Mouse (Mus musculus): ENCODE measurements at regions not wholly inside any gene's neighbourhood (a gene's known extent, or its start where the extent isn't known, plus 50 kb on each side); places are given as distances from the start of the nearest gene placed in this dataset.

DNA sequence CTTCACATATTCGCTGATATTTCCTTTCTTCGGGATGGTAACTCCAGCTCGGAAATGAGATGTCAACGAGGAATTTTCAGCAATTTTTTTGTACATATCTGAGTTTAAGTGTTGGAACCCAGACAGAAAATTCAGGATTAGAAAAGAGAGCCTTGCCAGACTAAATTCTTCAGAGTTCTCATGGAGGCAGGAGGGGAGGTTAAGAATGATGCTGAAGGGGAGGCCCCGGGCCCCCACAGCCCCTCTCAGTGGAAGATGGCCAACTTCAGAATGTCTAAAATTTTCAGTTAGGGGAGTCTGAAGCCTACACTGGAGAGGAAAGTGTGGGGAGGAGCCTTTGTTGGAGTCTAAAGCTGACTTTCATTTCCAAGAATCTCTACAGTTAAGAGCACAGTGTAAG lies 184.8 kb downstream of the Lpin1 start:
- no peak overlapping the region for H3K9ac ChIP-seq (ENCODE audit: insufficient read depth, low read depth, low read length, poor library complexity, severe bottlenecking)
- in situ Hi-C loops (cut with MboI; ENCODE audit: low sequenced_read_pairs in 2 of 2, unreplicated experiment in 2 of 2) = no loop called here
- no peaks in the 10 kb centered on the region for H3K9me3 ChIP-seq (ENCODE audit: control insufficient read depth, insufficient read depth, low read depth, low read length)
- no peak for DNase-seq (ENCODE audit: low read depth, low spot score)
- H3K36me3 ChIP-seq (ENCODE audit: control insufficient read depth, insufficient read depth, low read length, poor library complexity, severe bottlenecking) = no peaks in the 10 kb centered on the region
- no peaks in the 10 kb centered on the region for H3K4me1 ChIP-seq (ENCODE audit: control insufficient read depth in 2 of 2, insufficient read depth in 2 of 2, low read length in 2 of 2, poor library complexity in 1 of 2)
- H3K27ac ChIP-seq (ENCODE audit: insufficient read depth, low read depth, low read length, poor library complexity, severe bottlenecking) = no peak overlapping the region
- TF ChIP-seq ZNF384 (IDR thresholded peaks at IDR 0.05; ENCODE audit: low read depth, low read length) = no peak
- H3K4me3 ChIP-seq (ENCODE audit: insufficient read depth in 1 of 2, low read depth in 1 of 2, low read length in 2 of 2, poor library complexity in 1 of 2, severe bottlenecking in 1 of 2) = no peak overlapping the region

DNA sequence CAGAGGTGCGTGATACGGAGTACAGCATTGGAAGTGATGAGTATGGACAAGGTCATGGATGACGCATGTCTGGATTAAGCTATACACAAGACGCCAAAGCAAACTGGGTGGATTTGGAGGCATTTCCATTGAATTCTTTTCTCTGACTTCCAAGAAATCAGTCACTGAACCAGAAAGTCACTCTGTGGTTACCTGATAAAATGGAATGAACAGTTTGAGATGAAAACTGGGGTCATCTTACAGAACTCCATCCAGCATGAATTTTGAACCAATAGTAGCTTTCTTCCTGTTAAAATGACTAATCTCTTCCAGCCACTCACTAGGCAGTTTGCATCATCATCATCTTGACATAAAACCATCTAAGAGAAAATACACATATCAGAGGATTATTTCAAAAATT lies 186.2 kb downstream of the Lpin1 start:
- Histone ChIP-seq H3K4me1 (ENCODE audit: control insufficient read depth in 2 of 2, insufficient read depth in 2 of 2, low read length in 2 of 2, poor library complexity in 1 of 2) (no peaks in the 10 kb centered on the region), H3K27ac (ENCODE audit: insufficient read depth, low read depth, low read length, poor library complexity, severe bottlenecking) (no peak overlapping the region), H3K36me3 (ENCODE audit: control insufficient read depth, insufficient read depth, low read length, poor library complexity, severe bottlenecking) (no peaks in the 10 kb centered on the region), H3K4me3 (ENCODE audit: insufficient read depth in 1 of 2, low read depth in 1 of 2, low read length in 2 of 2, poor library complexity in 1 of 2, severe bottlenecking in 1 of 2) (no peak overlapping the region), H3K9ac (ENCODE audit: insufficient read depth, low read depth, low read length, poor library complexity, severe bottlenecking) (no peak overlapping the region), H3K9me3 (ENCODE audit: control insufficient read depth, insufficient read depth, low read depth, low read length) (no peaks in the 10 kb centered on the region)
- DNase-seq (ENCODE audit: low read depth, low spot score) = no peak
- TF ChIP-seq ZNF384 (IDR thresholded peaks at IDR 0.05; ENCODE audit: low read depth, low read length) = no peak
- TF ChIP-seq CHD2 (IDR thresholded peaks at IDR 0.05; ENCODE audit: low read depth, low read length) = no peak
- in situ Hi-C loops (cut with MboI; ENCODE audit: low sequenced_read_pairs in 2 of 2, unreplicated experiment in 2 of 2) = no loop called here

DNA sequence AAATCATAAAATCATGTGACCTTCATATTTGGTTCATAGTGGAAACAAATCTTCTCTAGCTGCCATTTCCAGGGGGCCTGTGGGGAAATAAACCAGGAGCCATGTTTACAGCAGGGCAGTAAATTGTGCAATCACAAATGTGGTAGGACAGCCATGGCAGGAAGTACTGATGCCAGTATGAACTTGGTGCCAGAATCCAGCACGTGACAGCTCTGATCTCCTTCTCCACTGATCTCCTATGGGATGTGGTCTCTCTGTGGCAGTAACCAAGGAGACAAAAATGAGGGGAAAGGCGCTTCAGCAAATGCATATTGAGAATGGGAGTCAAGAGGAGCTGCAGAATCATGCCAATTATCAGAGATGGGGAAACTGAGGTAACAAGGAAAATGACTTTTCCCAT lies 215.0 kb downstream of the Lpin1 start:
- Histone ChIP-seq H3K4me3 (ENCODE audit: insufficient read depth in 1 of 2, low read depth in 1 of 2, low read length in 2 of 2, poor library complexity in 1 of 2, severe bottlenecking in 1 of 2) (no peak overlapping the region), H3K4me1 (ENCODE audit: control insufficient read depth in 2 of 2, insufficient read depth in 2 of 2, low read length in 2 of 2, poor library complexity in 1 of 2) (no peaks in the 10 kb centered on the region), H3K9me3 (ENCODE audit: control insufficient read depth, insufficient read depth, low read depth, low read length) (no peaks in the 10 kb centered on the region), H3K27ac (ENCODE audit: insufficient read depth, low read depth, low read length, poor library complexity, severe bottlenecking) (no peak overlapping the region), H3K36me3 (ENCODE audit: control insufficient read depth, insufficient read depth, low read length, poor library complexity, severe bottlenecking) (no peaks in the 10 kb centered on the region), H3K9ac (ENCODE audit: insufficient read depth, low read depth, low read length, poor library complexity, severe bottlenecking) (no peak overlapping the region)
- no peak for DNase-seq (ENCODE audit: low read depth, low spot score)
- in situ Hi-C loops (cut with MboI; ENCODE audit: low sequenced_read_pairs in 2 of 2, unreplicated experiment in 2 of 2) = no loop called here
- TF ChIP-seq MAFK (IDR thresholded peaks at IDR 0.05; ENCODE audit: insufficient read depth, low read depth, low read length) (no peak), CHD2 (IDR thresholded peaks at IDR 0.05; ENCODE audit: low read depth, low read length) (no peak), ZC3H11A (IDR thresholded peaks at IDR 0.05; ENCODE audit: borderline replicate concordance, low read depth, low read length) (no peak), ZNF384 (IDR thresholded peaks at IDR 0.05; ENCODE audit: low read depth, low read length) (no peak), HCFC1 (IDR thresholded peaks at IDR 0.05; ENCODE audit: borderline replicate concordance, insufficient read depth, low read length) (no peak)

DNA sequence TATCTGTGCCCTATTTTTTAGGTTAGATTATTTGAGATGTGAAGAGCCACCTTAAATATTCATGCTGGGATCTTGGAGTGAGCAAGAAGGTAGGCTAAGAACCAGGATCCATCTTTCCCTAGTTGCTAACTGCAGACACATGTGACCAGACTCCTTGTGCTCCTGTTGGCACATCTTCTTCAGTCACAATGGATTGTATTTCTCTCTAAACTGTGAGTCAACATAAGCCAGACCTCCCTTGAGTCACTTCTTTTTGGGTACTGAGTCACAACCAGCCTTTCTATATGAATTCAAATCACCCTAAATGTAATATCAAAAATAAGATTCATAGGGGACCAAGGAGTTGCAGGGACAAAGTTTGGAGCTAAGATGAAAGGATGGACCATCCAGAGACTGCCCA lies 217.9 kb downstream of the Lpin1 start:
- H3K9me3 ChIP-seq (ENCODE audit: control insufficient read depth, insufficient read depth, low read depth, low read length) = no peaks in the 10 kb centered on the region
- in situ Hi-C loops (cut with MboI; ENCODE audit: low sequenced_read_pairs in 2 of 2, unreplicated experiment in 2 of 2) = no loop called here
- H3K36me3 ChIP-seq (ENCODE audit: control insufficient read depth, insufficient read depth, low read length, poor library complexity, severe bottlenecking) = no peaks in the 10 kb centered on the region
- no peak for DNase-seq (ENCODE audit: low read depth, low spot score)
- TF ChIP-seq MAFK (IDR thresholded peaks at IDR 0.05; ENCODE audit: insufficient read depth, low read depth, low read length) (no peak), ZC3H11A (IDR thresholded peaks at IDR 0.05; ENCODE audit: borderline replicate concordance, low read depth, low read length) (no peak), ZNF384 (IDR thresholded peaks at IDR 0.05; ENCODE audit: low read depth, low read length) (no peak), HCFC1 (IDR thresholded peaks at IDR 0.05; ENCODE audit: borderline replicate concordance, insufficient read depth, low read length) (no peak), CHD2 (IDR thresholded peaks at IDR 0.05; ENCODE audit: low read depth, low read length) (no peak)
- H3K4me1 ChIP-seq (ENCODE audit: control insufficient read depth in 2 of 2, insufficient read depth in 2 of 2, low read length in 2 of 2, poor library complexity in 1 of 2) = no peaks in the 10 kb centered on the region
- H3K9ac ChIP-seq (ENCODE audit: insufficient read depth, low read depth, low read length, poor library complexity, severe bottlenecking) = no peak overlapping the region
- H3K4me3 ChIP-seq (ENCODE audit: insufficient read depth in 1 of 2, low read depth in 1 of 2, low read length in 2 of 2, poor library complexity in 1 of 2, severe bottlenecking in 1 of 2) = no peak overlapping the region
- H3K27ac ChIP-seq (ENCODE audit: insufficient read depth, low read depth, low read length, poor library complexity, severe bottlenecking) = no peak overlapping the region

DNA sequence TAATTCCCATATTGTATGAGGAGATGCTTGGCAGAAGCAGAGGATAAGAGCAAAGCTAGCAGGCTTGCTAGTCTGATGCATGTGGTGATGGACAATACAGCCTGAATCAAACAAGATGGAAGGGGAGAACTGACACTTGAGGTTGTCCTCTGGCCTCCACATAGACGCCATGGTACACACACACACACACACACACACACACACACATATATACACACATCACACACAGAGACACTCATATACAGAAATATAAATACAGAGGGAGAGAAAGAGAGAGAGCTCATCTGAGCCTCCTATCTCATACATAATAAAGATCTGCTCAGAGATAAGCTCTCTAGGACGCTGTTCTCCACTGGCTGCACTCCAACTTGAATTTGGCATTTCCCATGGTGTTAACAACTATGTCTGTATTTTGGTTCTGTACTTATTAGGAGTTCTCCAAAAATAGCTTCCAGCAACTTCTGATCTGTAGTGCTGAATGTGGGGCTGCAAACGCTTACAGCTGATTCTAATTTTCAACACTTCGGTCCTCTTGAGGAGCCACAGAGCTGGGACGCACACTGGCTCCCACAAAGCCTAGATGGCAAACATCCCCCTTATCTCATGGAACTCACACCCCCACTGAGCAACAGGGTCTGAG lies 219.0 kb downstream of the Lpin1 start:
- no peak for DNase-seq (ENCODE audit: low read depth, low spot score)
- no peak overlapping the region for H3K4me3 ChIP-seq (ENCODE audit: insufficient read depth in 1 of 2, low read depth in 1 of 2, low read length in 2 of 2, poor library complexity in 1 of 2, severe bottlenecking in 1 of 2)
- no peaks in the 10 kb centered on the region for H3K9me3 ChIP-seq (ENCODE audit: control insufficient read depth, insufficient read depth, low read depth, low read length)
- in situ Hi-C loops (cut with MboI; ENCODE audit: low sequenced_read_pairs in 2 of 2, unreplicated experiment in 2 of 2) = no loop called here
- no peak overlapping the region for H3K9ac ChIP-seq (ENCODE audit: insufficient read depth, low read depth, low read length, poor library complexity, severe bottlenecking)
- H3K27ac ChIP-seq (ENCODE audit: insufficient read depth, low read depth, low read length, poor library complexity, severe bottlenecking) = no peak overlapping the region
- TF ChIP-seq MAFK (IDR thresholded peaks at IDR 0.05; ENCODE audit: insufficient read depth, low read depth, low read length) (no peak), ZNF384 (IDR thresholded peaks at IDR 0.05; ENCODE audit: low read depth, low read length) (no peak), ZC3H11A (IDR thresholded peaks at IDR 0.05; ENCODE audit: borderline replicate concordance, low read depth, low read length) (no peak), CHD2 (IDR thresholded peaks at IDR 0.05; ENCODE audit: low read depth, low read length) (no peak), HCFC1 (IDR thresholded peaks at IDR 0.05; ENCODE audit: borderline replicate concordance, insufficient read depth, low read length) (no peak)
- no peaks in the 10 kb centered on the region for H3K4me1 ChIP-seq (ENCODE audit: control insufficient read depth in 2 of 2, insufficient read depth in 2 of 2, low read length in 2 of 2, poor library complexity in 1 of 2)
- no peaks in the 10 kb centered on the region for H3K36me3 ChIP-seq (ENCODE audit: control insufficient read depth, insufficient read depth, low read length, poor library complexity, severe bottlenecking)

Data from ES-E14 (cell line).